13 mouse cellular contexts compared by ENCODE assay signal in genomic region chr2:75626597-75627440, GRCm38 (mm10).
"Had no signal": no experiment of that assay in that cellular context is flagged by ENCODE, and none has a peak within 500 bp of the region (broad histone marks: within the 10 kb centered on the region; RNA-seq: fewer than 3 reads in every experiment).

No protein-coding gene starts in this region.

- H3K4me2 ChIP-seq: limb, embryonic 15.5 days; liver, embryonic 11.5 days; midbrain, embryonic 11.5 days had no signal

- H3K9me3 ChIP-seq: limb, embryonic 15.5 days had no signal

- H3K9ac ChIP-seq: limb, embryonic 15.5 days; liver, embryonic 14.5 days; liver, postnatal 0 days had no signal

- H3K27ac ChIP-seq: kidney, postnatal 0 days; layer of hippocampus, adult 2 months; limb, embryonic 15.5 days; liver, embryonic 14.5 days had no signal

- DNase-seq: kidney, adult 2 months; kidney, postnatal 25 days; layer of hippocampus, adult 9-11 months; liver, postnatal 0 days; midbrain, embryonic 14.5 days; thymus, postnatal 25 days had no signal

- H3K36me3 ChIP-seq: limb, embryonic 15.5 days had no signal

- ATAC-seq: intestine, postnatal 0 days; liver, postnatal 0 days had no signal

- H3K4me3 ChIP-seq: layer of hippocampus, adult 2 months; limb, embryonic 15.5 days had no signal

- H3K27me3 ChIP-seq: limb, embryonic 15.5 days had no signal

- H3K4me1 ChIP-seq: limb, embryonic 15.5 days had no signal
